Mouse (Mus musculus) cerebellum, postnatal 10 days (tissue): ENCODE measurements around the gene Olig3.

ENCODE experiments used
- DNase-seq, 2 experiments: peaks; one replicate each; pipeline ENCODE4 v3.0.0; 2021; ENCODE audit warnings: mixed read lengths in 2 of 2

The Olig3 gene

DNA sequence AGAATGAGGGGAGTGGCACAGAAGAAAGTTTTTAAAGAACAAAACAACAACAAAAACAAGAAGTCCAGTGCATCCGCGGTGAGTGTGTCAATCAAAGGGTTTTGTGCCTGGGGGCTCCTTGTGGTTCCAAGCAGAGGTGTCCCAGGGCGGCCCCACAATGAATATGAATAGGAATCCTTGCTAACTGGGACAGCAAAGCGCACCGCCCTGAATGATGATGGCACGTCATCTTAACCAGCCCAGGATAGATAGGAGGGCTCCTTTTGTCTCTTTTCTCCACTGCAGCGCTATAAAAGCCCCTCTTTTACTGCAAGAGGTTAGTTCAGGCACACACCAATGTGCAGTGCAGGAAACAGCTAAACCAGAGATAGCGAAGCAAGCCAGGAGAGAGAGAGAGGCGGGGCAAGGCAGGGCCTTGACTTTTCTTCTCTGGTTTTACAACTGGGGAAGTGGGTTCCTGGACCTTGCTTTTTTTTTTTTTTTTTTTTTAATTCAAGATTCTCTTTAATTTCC, at the start of gene Olig3:
Olig3 (plus strand) TSS at position 463 of the 513 bp plus-strand sequence.
- no peak for DNase-seq

DNA sequence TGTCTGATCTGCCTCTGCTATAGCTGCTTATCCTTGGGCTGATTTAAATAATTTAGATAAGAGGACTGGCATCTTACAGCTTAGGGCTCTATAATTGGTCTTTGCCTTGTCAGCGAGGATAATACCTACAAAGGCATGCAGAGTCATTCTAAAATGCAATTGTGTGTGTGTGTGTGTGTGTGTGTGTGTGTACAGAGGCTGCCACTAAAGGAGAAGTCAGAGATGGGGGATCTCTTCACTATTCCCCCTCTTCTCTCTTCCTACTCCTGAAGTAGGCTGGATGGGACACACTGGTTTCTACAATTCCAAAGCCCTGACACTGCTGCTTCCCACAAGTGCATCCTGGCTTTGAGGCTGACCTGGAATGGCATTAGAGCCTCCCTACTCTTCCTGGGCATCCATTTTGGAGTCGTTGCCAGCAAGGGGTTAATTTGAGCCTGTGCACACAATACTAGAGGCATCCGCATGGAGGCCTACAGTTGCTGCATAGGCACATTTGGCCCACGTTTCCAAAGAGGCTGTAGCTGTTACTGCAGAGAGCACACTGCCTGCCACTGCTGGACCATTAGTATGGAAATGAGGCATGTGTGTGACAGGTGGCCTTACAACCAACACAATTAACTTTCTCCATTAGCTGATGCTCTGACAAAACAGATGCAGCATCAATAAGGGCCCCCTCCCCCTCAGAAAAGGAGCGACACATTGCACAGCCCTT, 46.5 kb upstream of the Olig3 start:
- DNase-seq = peak; percentile 54 to 68

DNA sequence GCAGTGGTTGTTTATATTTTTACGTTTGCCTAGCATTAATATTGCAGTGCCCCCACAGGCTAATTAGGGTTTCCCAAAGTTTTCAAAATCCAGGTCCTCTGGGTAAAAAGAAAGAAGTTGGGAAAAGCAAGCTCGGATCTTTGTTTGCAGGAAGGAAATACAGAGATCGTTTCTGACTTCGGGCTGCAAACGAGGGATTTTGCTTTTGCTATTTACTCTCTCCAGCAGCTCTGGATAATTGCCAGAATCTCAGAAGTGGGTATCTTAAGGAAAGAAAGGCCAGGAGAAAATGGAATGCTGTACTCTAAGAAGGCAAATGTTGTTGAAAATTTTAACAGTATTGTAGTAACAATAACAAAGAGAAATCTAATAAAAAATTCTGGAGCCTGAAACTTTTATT, 45.9 kb upstream of the Olig3 start:
- DNase-seq = peak; percentile 9 to 43

DNA sequence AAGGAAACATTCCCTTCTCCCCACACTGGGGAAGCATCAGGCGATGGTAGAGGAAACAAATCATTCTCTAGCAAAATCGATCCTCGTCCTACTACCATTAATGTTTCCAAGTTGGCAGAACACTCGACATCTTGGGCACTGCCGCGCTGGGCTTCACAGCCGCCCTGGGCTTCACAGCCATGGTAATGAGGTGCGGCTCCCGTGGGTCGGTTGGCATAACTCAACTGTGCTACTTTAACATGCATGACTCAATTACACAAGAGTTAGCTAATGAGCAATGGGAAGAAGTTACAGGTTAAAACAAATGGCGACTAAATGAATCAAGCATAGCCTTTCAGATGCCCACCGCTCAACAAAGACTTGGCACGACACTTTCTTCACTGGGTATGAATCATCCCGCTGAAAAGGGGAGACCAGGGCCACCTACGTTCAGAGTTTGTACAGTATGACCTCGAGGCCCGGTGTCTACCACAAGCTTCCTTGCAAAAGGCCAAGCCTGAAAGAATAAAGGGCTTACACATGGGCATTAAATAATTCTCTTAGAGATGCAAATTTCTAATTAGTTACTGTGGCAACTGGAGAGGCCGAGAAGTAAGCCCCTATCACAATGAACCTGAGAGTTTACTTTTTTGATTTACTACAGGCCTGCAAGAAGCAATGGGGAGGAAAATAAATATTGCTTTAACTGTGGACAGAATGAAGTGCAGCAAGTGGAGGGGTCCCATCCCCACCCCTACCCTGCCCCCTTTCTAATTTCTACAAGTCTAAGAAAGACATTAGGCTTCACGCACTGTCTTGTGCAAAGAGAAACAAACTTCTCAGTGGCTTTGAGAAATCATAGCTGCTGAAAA, 38.1 kb upstream of the Olig3 start:
- DNase-seq = no peak

DNA sequence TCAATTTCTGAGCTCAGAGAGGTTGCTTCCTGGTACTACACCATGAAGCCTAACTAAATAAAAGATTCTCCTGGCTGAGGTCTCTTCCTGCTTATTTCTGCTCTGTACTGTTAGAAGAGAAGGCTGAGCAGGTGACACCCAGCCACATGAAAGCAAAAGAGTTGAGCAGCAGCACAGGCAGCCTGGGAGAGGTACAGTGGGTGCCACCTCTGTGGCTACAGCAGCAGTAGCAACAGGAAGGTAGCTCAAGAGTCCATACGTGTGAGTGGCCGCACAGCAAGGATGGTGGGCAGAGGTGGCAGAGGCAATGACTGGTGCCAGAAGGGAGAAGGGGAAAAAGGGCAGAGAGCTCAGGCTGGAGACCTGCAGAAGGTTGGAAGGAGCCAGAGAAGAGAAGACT, 34.6 kb upstream of the Olig3 start:
- no peak for DNase-seq

DNA sequence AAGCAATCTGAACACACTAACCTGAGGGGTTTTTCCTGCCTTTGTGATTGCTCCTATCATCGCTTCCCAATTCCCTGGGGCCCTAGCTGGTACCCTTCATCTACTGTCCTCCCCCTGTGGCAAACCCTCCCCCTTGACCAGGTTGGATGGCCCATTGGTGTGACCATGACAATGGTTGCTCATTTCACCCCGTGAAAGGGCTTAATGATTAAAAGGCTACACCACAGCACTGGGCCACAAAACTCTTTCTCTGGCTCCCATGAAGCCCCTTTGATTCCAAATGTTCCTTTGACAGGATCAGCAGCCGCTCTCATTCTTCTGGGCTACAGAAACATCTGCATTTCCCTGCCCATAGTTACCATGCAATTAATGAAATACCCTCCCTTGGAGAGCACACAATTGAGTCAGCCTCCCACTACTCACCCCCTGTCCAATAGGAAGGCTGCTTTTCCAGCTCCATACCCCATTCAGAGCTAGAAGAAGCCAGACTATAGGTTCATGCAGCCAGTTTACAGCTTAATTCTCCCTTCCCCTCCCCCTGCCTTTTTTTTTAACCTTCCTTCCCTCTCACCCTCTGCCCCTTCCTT, 27.0 kb upstream of the Olig3 start:
- no peak for DNase-seq

DNA sequence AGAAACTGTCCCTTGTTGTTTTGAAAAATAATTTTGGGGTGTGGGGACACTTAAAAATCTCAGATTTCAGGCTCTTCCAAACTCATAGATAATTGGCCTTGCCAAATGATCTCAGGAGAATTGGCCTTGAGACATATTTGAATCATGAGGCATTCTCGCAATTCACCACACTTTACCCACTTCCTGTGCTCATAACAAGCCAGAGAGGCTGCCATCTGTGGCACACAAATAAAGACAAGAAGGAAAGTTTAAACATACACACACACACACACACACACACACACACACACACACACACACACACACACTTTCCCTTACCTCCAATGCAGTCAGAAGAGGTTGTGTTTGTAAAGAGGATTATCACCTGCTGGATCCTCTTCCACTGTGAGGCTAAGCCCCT, 22.9 kb upstream of the Olig3 start:
- no peak for DNase-seq

DNA sequence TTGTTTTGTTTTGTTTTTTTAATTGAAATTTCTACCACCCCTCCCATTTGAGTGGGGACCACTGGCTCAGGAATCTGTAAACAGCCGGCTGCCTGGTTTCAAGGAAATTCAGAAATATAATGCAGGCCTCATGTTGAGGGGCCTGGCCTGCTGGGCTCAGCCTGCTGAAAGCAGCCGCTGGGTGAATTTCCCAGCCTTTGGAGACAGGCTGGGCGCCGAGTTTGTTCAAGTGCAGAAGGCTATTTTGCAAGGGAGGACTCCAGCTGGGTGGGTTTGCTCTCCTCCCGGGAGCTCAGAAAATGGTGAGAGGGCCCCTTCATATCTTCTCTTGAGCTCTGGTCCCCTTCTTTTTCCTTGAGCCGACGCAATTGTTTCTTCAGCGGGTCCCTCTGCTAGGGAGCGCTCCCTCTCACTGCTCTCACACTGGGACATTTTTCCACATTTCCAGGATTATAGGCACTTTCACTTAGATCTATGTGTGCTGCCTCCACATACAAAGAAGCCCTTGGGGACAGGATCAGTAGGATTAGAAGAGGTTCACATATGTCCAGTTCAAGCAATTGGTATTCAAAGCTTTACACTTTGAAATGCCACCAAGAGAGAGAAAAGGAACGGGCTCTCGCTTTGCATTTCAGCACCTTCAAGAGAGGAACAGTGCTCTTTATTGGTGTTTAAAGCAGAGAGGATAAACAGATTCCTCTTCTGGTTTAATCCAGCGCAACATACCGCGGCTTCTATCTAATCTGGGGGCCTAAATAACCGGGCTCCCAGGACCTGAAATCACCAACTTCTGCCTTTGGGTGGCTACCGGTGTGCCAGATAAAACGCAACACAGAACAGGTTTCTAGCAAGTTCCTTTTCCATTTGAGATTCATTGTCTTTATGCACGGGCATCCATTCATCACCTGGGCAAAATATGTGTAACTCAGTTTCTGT, 17.4 kb upstream of the Olig3 start:
- DNase-seq = peak in 1 of 2 experiments; percentile 22

DNA sequence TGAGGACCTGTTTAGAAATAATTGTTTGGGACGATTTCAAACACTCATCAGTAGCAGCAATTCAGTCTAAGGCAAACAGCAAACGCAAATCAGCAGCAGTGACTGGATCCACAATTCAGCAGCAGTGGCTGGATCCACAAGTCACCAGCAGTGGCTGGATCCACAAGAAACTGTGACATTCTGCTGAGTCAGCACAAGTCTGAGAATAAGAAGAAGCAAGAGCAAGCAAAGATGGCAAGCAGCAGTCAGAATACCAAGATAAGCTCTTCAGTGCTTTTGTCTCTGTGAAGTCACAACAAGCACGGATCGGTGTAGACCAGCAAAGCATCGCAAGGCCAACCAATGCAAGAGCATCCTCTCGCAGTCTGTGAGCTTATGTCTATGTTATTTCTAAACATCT, 12.3 kb upstream of the Olig3 start:
- no peak for DNase-seq

DNA sequence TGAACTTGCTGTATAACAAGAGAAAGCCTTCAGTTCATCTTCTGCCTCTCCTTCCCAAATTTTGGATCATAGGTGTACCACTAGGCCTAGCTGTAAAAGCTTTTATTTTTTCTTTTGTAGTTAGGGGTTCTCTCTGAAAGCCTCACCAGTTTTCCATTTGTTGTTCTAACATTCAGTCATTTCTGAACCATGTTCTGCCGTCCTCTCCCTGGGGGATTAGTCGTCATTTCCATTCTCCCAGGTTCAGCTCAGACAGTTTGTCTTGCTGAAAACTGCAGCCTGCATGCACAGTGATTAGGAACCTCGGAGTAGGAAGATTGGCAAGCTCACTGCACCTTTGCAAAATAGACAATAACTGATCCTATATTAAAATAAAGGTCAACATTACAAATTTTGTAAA, 7.0 kb upstream of the Olig3 start:
- no peak for DNase-seq

DNA sequence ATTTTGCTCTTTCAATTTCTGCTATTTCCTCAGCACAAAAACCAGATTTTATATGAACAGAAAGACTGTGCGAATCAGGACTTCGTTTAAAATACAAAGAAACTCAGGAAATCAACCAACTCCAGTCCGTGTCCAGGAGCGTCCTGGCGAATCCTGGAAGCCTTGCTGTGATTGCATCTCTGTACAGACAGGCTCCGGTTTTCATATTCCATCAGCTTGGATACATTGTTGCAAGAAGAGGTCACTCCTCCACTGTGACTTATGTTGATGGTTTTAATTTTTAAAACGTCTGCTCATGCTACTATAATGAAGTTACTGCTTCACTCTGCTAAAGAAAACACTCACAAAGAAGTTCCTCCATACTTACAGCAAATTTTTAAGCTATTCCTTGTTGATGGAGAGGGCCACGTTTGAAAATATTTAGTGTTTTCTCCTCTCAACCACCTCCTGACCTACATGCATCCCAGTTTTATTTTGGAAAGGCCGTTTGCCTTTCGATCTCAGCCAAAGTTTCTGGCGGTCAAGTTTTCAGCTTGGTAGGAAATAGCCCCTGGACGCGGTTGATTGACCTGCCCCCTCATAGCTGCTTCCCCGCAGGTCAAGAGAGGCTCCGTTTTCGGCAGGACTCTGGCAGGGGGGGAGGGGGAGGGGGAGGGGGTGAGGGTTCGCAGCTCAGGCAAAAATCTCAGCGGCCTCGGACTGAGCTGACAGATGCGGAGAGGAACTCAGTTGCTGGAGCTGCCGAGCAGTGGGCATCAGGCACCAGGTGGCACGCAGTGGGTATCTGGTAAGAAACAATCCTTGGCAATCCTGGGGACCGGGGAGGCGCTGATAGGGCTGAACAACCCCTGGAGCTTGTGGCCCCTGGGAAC, 4.1 kb upstream of the Olig3 start:
- DNase-seq = peak; percentile 44 to 73

DNA sequence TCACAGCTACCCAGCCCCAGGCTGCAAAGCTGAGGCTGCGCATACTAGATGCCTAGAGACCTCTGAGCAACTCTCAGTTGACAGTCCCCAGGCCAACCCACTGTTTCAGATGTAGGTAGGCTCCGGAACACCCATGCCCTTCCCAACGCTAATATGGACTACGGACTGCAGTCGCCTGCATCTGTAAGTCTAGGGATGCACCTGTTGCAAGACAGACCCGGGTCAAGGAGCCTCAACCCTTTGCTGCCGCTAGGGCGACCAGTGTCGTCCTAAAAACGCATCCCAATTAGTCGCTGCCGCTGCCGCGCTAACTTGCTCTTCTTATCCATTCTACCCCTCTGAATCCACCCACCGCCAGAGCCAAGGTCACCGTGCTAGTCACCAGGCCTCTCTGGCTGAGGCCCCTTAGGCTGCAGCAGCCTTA, 3.4 kb upstream of the Olig3 start:
- peak in 1 of 2 experiments; percentile 24 for DNase-seq

DNA sequence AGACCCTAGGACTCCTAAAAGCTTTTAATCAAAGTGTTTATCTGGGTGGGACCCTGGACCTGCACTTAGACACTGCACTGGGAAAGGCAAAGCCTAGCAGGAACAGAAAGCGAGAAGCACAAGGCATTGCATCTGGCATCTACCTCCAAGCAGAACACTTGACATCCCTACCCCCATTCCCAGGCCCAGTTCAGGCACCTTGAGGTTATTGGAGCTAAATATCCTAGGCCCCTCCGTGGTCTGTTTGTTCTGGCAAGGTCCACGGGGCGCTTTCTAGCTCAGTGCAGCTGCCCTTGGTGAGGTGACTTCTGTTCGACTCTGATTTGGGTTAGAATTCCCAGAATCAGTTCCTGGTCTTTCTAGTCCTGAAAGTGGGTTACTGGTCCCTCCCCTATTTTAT, 2.7 kb upstream of the Olig3 start:
- no peak for DNase-seq

DNA sequence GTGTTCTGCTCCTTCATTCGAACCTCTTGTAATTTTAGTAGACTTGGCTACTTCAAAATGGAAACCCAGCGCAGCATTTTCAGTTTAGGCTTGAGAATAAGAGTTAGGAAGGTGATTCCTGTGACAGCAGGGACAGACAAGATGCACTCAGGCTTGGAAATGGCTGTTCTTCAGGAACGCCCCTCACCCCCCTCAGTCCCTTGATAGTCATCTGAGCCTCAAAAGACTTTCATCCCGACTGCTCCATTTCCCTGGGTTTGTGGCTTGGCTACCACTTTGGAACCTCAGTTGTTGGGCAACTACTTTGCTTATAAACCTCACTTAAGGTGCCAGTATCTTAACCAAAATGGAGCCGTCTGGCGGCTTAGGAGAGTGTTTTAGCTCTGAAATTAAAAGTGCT, 2.2 kb upstream of the Olig3 start:
- DNase-seq = no peak

DNA sequence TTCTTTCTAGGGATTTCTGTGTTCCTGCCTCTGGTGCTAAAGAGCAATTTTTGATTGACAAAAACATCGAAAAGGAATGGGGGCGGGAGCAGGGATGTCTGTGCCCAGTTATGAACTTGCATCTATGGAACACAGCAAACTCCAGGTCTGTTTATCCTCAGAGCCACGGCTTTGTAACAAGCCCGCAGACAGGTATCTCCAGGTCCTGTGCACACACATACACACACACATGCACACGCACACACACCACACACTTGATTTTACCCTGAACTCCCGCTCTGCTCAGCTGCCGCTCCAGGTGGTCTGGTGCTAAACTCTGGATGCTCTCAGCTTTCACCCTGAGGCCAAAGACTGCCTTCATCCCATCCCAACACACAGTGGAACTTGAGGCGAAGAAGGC, 1.3 kb upstream of the Olig3 start:
- no peak for DNase-seq

DNA sequence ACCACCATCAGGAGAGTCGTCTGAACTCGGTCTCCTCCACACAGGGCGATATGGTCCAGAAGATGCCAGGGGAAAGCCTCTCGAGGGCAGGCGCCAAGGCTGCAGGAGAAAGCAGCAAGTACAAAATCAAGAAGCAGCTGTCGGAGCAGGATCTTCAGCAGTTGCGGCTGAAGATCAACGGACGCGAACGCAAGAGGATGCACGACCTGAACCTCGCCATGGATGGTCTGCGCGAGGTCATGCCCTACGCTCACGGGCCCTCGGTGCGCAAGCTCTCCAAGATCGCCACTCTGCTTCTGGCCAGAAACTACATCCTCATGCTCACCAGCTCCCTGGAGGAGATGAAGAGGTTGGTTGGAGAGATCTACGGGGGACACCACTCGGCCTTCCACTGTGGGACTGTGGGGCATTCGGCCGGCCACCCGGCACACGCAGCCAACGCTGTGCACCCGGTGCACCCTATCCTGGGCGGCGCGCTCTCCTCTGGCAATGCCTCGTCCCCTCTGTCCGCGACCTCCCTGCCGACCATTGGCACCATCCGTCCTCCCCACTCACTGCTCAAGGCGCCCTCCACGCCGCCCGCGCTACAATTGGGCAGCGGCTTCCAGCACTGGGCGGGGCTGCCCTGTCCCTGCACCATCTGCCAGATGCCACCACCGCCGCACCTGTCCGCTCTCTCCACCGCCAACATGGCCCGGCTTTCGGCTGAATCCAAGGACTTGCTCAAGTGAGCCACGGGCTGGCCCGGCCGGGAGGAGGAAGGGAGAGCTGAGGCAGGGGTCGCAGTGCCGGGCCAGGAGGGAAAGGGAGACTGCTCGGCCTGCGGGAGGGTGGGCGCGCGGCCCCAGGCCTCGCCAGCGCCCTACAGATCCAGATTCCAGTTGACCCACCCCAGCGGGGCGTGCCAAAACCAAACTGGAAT, 648 bp downstream of the Olig3 start:
- DNase-seq = peak; percentile 61 to 73

DNA sequence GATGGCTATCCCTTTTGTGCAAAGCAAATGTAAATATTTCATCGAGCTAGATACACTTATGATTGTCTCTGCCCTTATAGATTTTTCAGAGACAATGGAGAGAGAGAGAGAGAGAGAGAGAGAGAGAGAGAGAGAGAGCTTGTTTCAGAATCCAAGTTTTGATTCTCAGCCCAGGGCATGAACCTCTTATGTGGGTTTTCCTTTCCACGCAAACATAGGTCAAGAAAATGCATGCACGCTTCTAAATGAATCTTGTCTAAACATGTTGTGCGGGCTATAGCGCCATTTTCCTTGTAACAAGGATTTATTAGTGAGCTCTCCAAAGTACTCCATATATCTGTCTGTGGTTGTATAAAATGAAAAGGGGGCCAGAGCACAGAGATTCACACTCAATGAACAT, 1.5 kb downstream of the Olig3 start:
- DNase-seq = no peak

DNA sequence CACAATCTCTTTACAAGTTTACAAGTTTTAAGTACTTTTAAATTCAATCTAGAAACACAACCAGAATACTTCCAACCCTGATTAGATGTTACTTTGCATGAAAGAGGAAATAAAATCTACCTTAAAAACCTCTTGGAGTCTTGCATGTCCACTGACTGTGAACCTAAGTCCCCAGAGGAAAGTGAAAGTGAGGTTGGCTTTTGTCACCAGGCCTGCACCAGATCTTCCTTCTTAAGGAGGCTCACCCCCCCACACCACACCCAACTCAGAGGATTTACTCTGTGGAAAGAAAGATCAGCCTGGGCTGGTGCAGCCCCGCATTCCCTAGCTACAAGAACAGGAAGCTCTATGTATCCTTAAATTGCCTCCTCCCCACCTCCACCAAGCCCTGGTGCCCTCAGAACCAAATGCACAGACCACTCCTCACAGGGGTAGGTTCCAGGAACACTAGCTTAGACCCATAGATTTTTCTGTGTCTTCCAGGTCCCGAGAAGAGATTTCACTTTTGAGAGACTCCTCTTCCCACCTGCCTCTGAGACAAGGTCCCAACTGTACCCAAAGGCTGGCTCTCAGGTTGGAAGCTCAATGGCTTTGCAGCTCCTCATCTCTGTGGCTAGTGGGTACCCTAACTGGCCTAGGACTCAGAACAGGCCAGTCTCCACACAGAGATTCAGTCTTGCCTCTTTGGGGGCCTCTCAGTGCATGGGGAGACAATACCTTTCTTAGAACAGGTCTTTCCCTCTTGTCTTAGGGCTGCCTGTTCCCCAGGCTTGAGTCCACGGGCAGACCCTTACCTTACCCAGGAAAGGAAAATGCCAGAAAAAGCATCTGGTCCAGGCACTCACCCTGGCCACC, 4.3 kb downstream of the Olig3 start:
- no peak for DNase-seq
